Mouse (Mus musculus) hindbrain, embryonic 11.5 days (tissue): ENCODE measurements around the gene Nup153. TPM values are rescaled to one million over a fixed set of nuclear protein-coding genes. Genes with fewer than 3 reads are reported as not detected.

Source experiments
- ATAC-seq: fragments of 200-750 bp; cut with Nextera tagmentation; 2 replicates; pipeline ENCODE4 v1.8.0; 2017; ENCODE audit warnings: mild to moderate bottlenecking, moderate TSS enrichment, moderate library complexity; ENCODE audit not compliant: low FRiP score
- DNase-seq: peaks from one replicate; pipeline ENCODE4 v3.0.0-alpha.2; 2015; ENCODE audit warnings: low spot score
- H3K27ac ChIP-seq: fragments of 300-500 bp; sonication (generic); 2 replicates; pipeline ENCODE4 v1.5.1; 2014; ENCODE audit warnings: mild to moderate bottlenecking, low read depth, low read length
- H3K27me3 ChIP-seq: fragments of 300-500 bp; sonication (generic); 2 replicates; pipeline ENCODE4 v1.6.1; 2014; ENCODE audit warnings: mild to moderate bottlenecking, low read length, moderate library complexity, mixed read lengths; ENCODE audit not compliant: control insufficient read depth, insufficient read depth
- H3K36me3 ChIP-seq: fragments of 300-500 bp; sonication (generic); 2 replicates; pipeline ENCODE4 v1.6.1; 2014; ENCODE audit warnings: mild to moderate bottlenecking, low read length, moderate library complexity, mixed read lengths; ENCODE audit not compliant: control insufficient read depth, insufficient read depth
- H3K4me1 ChIP-seq: fragments of 300-500 bp; sonication (generic); replicated peaks from 2 replicates; pipeline ENCODE4 v1.6.1; 2014; ENCODE audit warnings: low read length, mixed read lengths; ENCODE audit not compliant: control insufficient read depth, insufficient read depth
- H3K4me2 ChIP-seq: fragments of 300-500 bp; sonication (generic); replicated peaks from 2 replicates; pipeline ENCODE4 v1.6.1; 2014; ENCODE audit warnings: mild to moderate bottlenecking, low read depth, low read length
- H3K4me3 ChIP-seq: fragments of 300-500 bp; sonication (generic); 2 replicates; pipeline ENCODE4 v1.5.1; 2014; ENCODE audit warnings: low read depth, low read length
- H3K9ac ChIP-seq: fragments of 300-500 bp; sonication (generic); 2 replicates; pipeline ENCODE4 v1.6.1; 2014; ENCODE audit warnings: low read depth, low read length
- H3K9me3 ChIP-seq: fragments of 300-500 bp; sonication (generic); 2 replicates; pipeline ENCODE4 v1.6.1; 2016; ENCODE audit warnings: low read length; ENCODE audit not compliant: control insufficient read depth
- WGBS: fragments of 180-500 bp; shearing (Covaris S2); extraction: QIAGEN DNeasy Blood & Tissue Kit; methylation state at CpG from one replicate; pipeline ENCODE4 v1.1.7; 2014; 5-methylcytosine and 5-hydroxymethylcytosine counted together
- polyA plus RNA-seq: library from polyadenylated mRNA; unstranded; fragments of >200 nt; fragmentation: Nextera tagmentation; extraction: Ambion mirVana; gene quantifications from 2 replicates; pipeline ENCODE4 v1.2.1, GENCODE M21; 2014

The Nup153 gene
- polyA plus RNA-seq, 1 experiment from 2014 or later = 43.3 TPM

GRCm38 (mm10) chr13:46669620-46670271 lies 58.0 kb downstream of the Nup153 start:
- Histone ChIP-seq H3K4me3 (peak overlapping the region; percentile 95), H3K9me3 (no peaks in the 10 kb centered on the region), H3K4me1 (no peaks in the 10 kb centered on the region), H3K4me2 (peak overlapping the region; percentile 92), H3K36me3 (0 out of 2 replicates have a peak, but pooled peaks cover 2% of the 10 kb centered on the region), H3K27ac (peak overlapping the region; percentile 80), H3K9ac (peak overlapping the region; percentile 86), H3K27me3 (no peaks in the 10 kb centered on the region)
- WGBS = under 1% methylated on average over 30 of the region's 96 CpGs
- ATAC-seq (peak; percentile 81), DNase-seq (no peak)

GRCm38 (mm10) chr13:46669048-46669619 lies 58.6 kb downstream of the Nup153 start, which contains the start of gene Fam8a1:
Fam8a1 (plus strand) TSS chr13:46669522.
- no peaks in the 10 kb centered on the region for H3K9me3 ChIP-seq
- 1% methylated on average over 39 of the region's 46 CpGs for WGBS
- peak within 1 kb of the TSS; percentile 92 for H3K4me2 ChIP-seq
- ATAC-seq = peak; percentile 95
- peak within 1 kb of the TSS; percentile 95 for H3K4me3 ChIP-seq
- peak within 1 kb of the TSS; percentile 80 for H3K27ac ChIP-seq
- no peaks in the 10 kb centered on the region for H3K27me3 ChIP-seq
- DNase-seq = peak; percentile 96
- H3K9ac ChIP-seq = peak within 1 kb of the TSS; percentile 86
- H3K4me1 ChIP-seq = no peaks in the 10 kb centered on the region
- H3K36me3 ChIP-seq = 0 out of 2 replicates have a peak, but pooled peaks cover 2% of the 10 kb centered on the region

GRCm38 (mm10) chr13:46663461-46663964 lies 64.2 kb downstream of the Nup153 start:
- H3K4me1 ChIP-seq = no peaks in the 10 kb centered on the region
- H3K4me2 ChIP-seq = no peak overlapping the region
- DNase-seq (peak; percentile 51), ATAC-seq (no peak)
- 34% methylated on average over 4 of the region's 4 CpGs for WGBS
- no peak overlapping the region for H3K27ac ChIP-seq
- no peaks in the 10 kb centered on the region for H3K27me3 ChIP-seq
- no peaks in the 10 kb centered on the region for H3K9me3 ChIP-seq
- H3K4me3 ChIP-seq = no peak overlapping the region
- no peak overlapping the region for H3K9ac ChIP-seq
- H3K36me3 ChIP-seq = no peaks in the 10 kb centered on the region

- Histone ChIP-seq H3K9ac (no peak overlapping the region), H3K9me3 (no peaks in the 10 kb centered on the region), H3K27me3 (no peaks in the 10 kb centered on the region), H3K4me2 (no peak overlapping the region), H3K4me1 (no peaks in the 10 kb centered on the region), H3K4me3 (no peak overlapping the region), H3K36me3 (no peaks in the 10 kb centered on the region), H3K27ac (no peak overlapping the region)
- ATAC-seq (no peak), DNase-seq (no peak)
- 89% methylated on average over 5 of the region's 5 CpGs for WGBS
Measured at GRCm38 (mm10) chr13:46659211-46659610, 68.5 kb downstream of the Nup153 start.

- no peak for ATAC-seq
- no peak overlapping the region for H3K4me2 ChIP-seq
- no peak overlapping the region for H3K9ac ChIP-seq
- no peaks in the 10 kb centered on the region for H3K27me3 ChIP-seq
- WGBS = 88% methylated on average over 5 of the region's 5 CpGs
- DNase-seq = no peak
- no peaks in the 10 kb centered on the region for H3K9me3 ChIP-seq
- H3K27ac ChIP-seq = no peak overlapping the region
- H3K4me3 ChIP-seq = no peak overlapping the region
- H3K36me3 ChIP-seq = no peaks in the 10 kb centered on the region
- no peaks in the 10 kb centered on the region for H3K4me1 ChIP-seq
Measured at GRCm38 (mm10) chr13:46654566-46654965, 73.2 kb downstream of the Nup153 start.

GRCm38 (mm10) chr13:46653671-46654070 lies 74.1 kb downstream of the Nup153 start:
- no peak overlapping the region for H3K27ac ChIP-seq
- H3K27me3 ChIP-seq = no peaks in the 10 kb centered on the region
- no peak overlapping the region for H3K9ac ChIP-seq
- H3K9me3 ChIP-seq = no peaks in the 10 kb centered on the region
- H3K4me3 ChIP-seq = no peak overlapping the region
- no peak for DNase-seq
- no peaks in the 10 kb centered on the region for H3K36me3 ChIP-seq
- 75% methylated on average over 4 of the region's 4 CpGs for WGBS
- no peak overlapping the region for H3K4me2 ChIP-seq
- ATAC-seq = no peak
- H3K4me1 ChIP-seq = no peaks in the 10 kb centered on the region

- H3K27ac ChIP-seq = no peak overlapping the region
- no peak overlapping the region for H3K9ac ChIP-seq
- no peak overlapping the region for H3K4me2 ChIP-seq
- no peak overlapping the region for H3K4me3 ChIP-seq
- H3K4me1 ChIP-seq = no peaks in the 10 kb centered on the region
- DNase-seq = no peak
- no peaks in the 10 kb centered on the region for H3K9me3 ChIP-seq
- WGBS = 84% methylated on average over 7 of the region's 7 CpGs
- no peaks in the 10 kb centered on the region for H3K36me3 ChIP-seq
- no peak for ATAC-seq
- no peaks in the 10 kb centered on the region for H3K27me3 ChIP-seq
Measured at GRCm38 (mm10) chr13:46652671-46653070, 75.1 kb downstream of the Nup153 start.

- DNase-seq (no peak), ATAC-seq (no peak)
- WGBS = 89% methylated on average over 7 of the region's 7 CpGs
Measured at GRCm38 (mm10) chr13:46651853-46652252, 75.9 kb downstream of the Nup153 start.

GRCm38 (mm10) chr13:46645476-46645875 lies 82.3 kb downstream of the Nup153 start:
- H3K27ac ChIP-seq = no peak overlapping the region
- H3K4me2 ChIP-seq = no peak overlapping the region
- peaks cover 2% of the 10 kb centered on the region; the same call in 1 of the 2 replicates for H3K9me3 ChIP-seq
- no peaks in the 10 kb centered on the region for H3K4me1 ChIP-seq
- no peaks in the 10 kb centered on the region for H3K27me3 ChIP-seq
- no peak for ATAC-seq
- no peaks in the 10 kb centered on the region for H3K36me3 ChIP-seq
- H3K4me3 ChIP-seq = no peak overlapping the region
- no peak overlapping the region for H3K9ac ChIP-seq
- 76% methylated on average over 6 of the region's 6 CpGs for WGBS
- DNase-seq = no peak

More at GRCm38 (mm10) chr13:46651853-46652252, 75.9 kb downstream of the Nup153 start:
- Histone ChIP-seq H3K9ac (no peak overlapping the region), H3K4me3 (no peak overlapping the region), H3K4me2 (no peak overlapping the region), H3K9me3 (no peaks in the 10 kb centered on the region), H3K4me1 (no peaks in the 10 kb centered on the region), H3K36me3 (no peaks in the 10 kb centered on the region), H3K27me3 (no peaks in the 10 kb centered on the region), H3K27ac (no peak overlapping the region)
